Mouse (Mus musculus): ENCODE data around the gene Ranbp17.

GRCm38 (mm10) chr11:33509401-33509800 lies 4.1 kb downstream of the Ranbp17 start:
- TF ChIP-seq GATA1 (IDR thresholded peaks at IDR 0.05; ENCODE audit: low read length) (no peak), TAL1 (IDR thresholded peaks at IDR 0.05; ENCODE audit: low read length) (no peak)
